Mouse (Mus musculus) left cerebral cortex, adult 2 months (tissue): ENCODE measurements at regions not wholly inside any gene's neighbourhood (a gene's known extent, or its start where the extent isn't known, plus 50 kb on each side); places are given as distances from the start of the nearest gene placed in this dataset.

Experiments
- DNase-seq, 2 experiments: peaks; one replicate each; pipeline ENCODE4 v3.0.0; 2021 to 2022; ENCODE audit warnings: low spot score in 2 of 2, mixed read lengths in 1 of 2; ENCODE audit errors: extremely low spot score in 1 of 2
- H3K27ac ChIP-seq: fragments of 200-600 bp; 2 replicates; pipeline ENCODE4 v1.8.1; 2022
- H3K4me3 ChIP-seq: fragments of 200-600 bp; 2 replicates; pipeline ENCODE4 v1.8.1; 2022
- CTCF ChIP-seq: fragments of 200-600 bp; IDR thresholded peaks from 2 replicates; pipeline ENCODE4 v1.8.1; 2022; ENCODE audit warnings: antibody characterized with exemption, mild to moderate bottlenecking, moderate library complexity
- intact Hi-C: fragments of 180-260 bp; cut with DNase I; formaldehyde crosslinking; loops from one replicate; pipeline ENCODE4 v1.15.1; 2025

DNA sequence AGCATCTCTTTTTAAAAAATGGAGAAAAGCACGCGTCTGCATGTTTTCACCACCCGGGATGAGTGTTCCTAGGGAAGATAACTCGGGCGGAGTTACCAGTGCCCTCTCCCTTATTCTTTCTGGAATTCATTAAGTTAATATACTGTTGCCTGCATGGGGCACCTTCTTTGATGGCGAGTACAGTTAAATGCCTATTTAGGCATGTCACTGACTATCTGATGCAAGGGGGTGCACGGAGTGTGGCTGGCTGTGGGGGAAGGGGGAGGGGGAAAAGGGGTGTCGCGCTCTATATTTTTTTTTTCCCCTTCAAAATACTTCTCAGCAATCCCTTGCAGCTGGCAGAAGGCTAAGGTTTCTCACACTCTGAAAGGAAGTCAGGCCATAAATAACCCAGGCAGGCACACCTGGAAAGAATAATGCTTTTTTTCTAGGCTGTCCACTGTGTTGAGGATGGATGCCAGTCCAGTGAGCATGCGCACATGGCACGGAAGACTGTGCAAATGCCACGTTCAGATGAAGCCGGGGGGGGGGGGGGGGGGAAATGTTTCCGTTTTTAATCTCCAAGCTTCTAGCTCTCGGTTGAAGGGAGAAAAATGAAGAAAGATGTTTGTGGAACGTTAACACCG is 114.8 kb upstream of the Zfhx3 start:
- no peak for DNase-seq
- TF ChIP-seq CTCF: no peak
- intact Hi-C loops: no loop called here
- Histone ChIP-seq H3K4me3 (no peak overlapping the region), H3K27ac (no peak overlapping the region)

DNA sequence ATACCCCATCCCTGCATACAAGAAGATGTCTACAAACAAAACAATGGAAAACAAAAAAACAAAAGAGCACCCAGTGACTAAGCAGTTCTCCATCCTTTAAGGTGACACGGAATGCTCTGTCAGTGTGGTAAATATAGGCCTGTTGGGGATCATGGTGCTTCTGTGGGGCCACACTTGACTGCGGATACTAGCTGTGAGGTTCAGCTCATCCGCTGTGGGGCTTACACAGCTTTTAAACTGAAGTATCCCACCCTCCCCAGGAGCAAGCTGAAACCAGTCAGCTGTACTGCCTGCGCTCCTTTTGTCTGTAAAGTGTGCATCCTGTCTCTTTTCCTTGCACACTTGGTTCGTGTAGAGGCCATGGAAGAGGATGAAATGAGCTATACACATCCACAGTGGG is 113.9 kb upstream of the Zfhx3 start:
- Histone ChIP-seq H3K4me3 (no peak overlapping the region), H3K27ac (no peak overlapping the region)
- DNase-seq: no peak
- no peak for TF ChIP-seq CTCF
- intact Hi-C loops: no loop called here

- TF ChIP-seq CTCF: no peak
- Histone ChIP-seq H3K4me3 (no peak overlapping the region), H3K27ac (no peak overlapping the region)
- DNase-seq: no peak
- intact Hi-C loops: no loop called here
Measured at GRCm38 (mm10) chr8:107833481-107833880, 109.0 kb upstream of the Zfhx3 start.

- intact Hi-C loops: no loop called here
- Histone ChIP-seq H3K27ac (no peak overlapping the region), H3K4me3 (no peak overlapping the region)
- no peak for DNase-seq
- no peak for TF ChIP-seq CTCF
Measured at GRCm38 (mm10) chr8:107846141-107846540, 96.3 kb upstream of the Zfhx3 start.

GRCm38 (mm10) chr8:107851236-107852043 is 91.0 kb upstream of the Zfhx3 start:
- intact Hi-C loops: no loop called here
- DNase-seq: no peak
- H3K4me3 ChIP-seq: no peak overlapping the region
- TF ChIP-seq CTCF: no peak
- H3K27ac ChIP-seq: no peak overlapping the region

DNA sequence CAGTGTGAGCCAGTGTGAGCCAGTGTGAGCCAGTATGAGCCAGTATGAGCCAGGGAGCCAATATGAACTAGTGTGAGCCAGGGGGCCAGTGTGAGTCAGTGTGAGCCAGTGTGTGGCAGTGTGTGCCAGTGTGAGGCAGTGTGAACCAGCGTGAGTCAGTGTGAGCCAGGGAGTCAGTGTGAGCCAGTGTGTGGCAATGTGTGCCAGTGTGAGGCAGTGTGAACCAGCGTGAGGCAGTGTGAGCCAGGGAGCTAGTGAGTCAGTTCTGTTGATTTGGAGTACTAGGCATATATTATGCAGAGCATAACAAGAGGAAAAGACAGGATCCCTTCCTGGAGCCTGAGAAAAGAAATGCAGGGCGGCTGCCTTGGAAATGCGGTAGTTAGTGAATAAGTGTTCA is 82.7 kb upstream of the Zfhx3 start:
- DNase-seq: no peak

DNA sequence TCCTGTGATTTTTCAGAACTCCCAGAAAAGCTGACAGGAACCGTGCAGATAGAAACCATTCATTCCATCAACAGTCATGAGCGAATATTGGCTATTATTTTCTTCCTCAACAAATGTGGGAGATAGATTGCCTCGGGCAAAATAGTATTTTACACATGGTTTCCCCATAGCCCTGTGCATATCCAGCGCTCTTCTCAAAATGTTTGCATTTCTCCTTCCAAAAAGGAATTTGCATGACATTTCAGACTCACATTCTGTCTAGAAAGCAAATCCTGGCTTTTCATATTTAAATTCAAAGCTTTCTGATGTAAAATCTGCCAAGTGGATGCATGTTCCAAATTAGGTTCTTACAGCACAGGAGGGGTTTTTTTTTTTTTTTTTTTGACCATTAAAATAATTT is 82.2 kb upstream of the Zfhx3 start:
- DNase-seq: no peak
- intact Hi-C loops: no loop called here
- Histone ChIP-seq H3K4me3 (no peak overlapping the region), H3K27ac (no peak overlapping the region)
- TF ChIP-seq CTCF: no peak

More for the DNA sequence above, 82.7 kb upstream of the Zfhx3 start:
- no peak for TF ChIP-seq CTCF
- intact Hi-C loops: no loop called here
- Histone ChIP-seq H3K4me3 (no peak overlapping the region), H3K27ac (no peak overlapping the region)

DNA sequence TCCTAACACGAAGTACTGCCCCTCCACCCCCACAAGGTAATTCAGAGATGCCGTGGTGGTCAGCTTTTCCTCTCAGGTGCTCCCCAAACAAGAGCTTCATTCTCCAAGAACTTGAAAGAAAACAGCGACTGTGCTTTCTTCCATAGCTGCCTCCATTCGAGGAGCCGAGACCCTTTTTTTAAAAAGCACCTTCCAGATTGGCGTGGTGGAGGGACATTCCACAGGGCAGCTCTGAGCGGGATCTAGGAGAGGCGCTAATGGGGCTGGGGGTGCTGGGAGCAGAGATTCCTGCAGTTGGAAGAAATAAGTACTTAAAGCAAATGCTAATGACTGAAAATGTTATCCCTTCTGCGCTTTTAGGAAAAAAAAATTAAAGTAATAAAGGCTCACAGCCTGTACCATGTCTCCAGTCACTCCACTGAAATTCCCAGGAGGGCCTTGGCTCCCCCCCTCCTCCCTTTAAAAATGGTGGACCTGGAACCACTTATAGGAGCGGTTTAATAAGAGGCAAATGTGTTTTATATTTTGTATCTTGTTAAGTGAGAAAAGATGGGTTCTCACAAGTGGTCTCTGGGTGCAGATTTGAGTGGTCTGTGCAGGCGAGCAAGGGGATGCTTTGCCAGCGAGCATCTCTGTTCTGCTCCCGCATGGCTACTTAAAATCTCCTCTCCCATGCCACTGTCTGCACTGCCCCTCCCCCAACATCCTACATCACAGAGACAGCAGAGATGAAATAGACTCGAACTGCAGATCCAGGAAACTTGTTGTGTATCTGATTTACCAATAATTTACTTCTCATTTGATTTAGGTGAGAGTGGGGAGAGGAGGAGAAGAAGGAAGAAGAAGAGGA is 77.4 kb upstream of the Zfhx3 start:
- no peak for TF ChIP-seq CTCF
- Histone ChIP-seq H3K4me3 (no peak overlapping the region), H3K27ac (no peak overlapping the region)
- no peak for DNase-seq
- intact Hi-C loops: no loop called here

GRCm38 (mm10) chr8:107865744-107866143 is 76.7 kb upstream of the Zfhx3 start:
- Histone ChIP-seq H3K27ac (no peak overlapping the region), H3K4me3 (no peak overlapping the region)
- intact Hi-C loops: no loop called here
- TF ChIP-seq CTCF: no peak
- DNase-seq: no peak

GRCm38 (mm10) chr8:107871718-107872117 is 70.7 kb upstream of the Zfhx3 start:
- intact Hi-C loops: no loop called here
- no peak for DNase-seq
- TF ChIP-seq CTCF: no peak
- no peak overlapping the region for H3K4me3 ChIP-seq
- no peak overlapping the region for H3K27ac ChIP-seq

DNA sequence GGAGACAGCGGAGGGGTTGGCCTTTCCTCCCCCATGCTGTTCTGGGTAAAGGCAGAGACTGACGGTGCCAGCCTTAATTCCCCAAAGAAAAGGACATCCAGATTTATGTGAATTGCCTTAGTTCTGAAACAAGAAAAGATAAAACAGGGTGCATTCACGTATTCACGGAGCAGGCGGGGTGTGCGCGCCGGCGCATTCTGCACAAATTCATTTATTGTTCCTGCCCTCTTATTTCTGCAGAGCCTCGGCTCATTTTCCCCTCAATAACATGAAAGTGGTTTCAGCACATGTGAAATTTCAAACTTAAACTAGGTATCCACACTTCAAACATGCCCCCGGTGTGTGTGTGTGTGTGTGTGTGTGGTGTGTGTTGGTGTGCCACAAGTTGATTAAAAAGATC is 70.3 kb upstream of the Zfhx3 start:
- H3K27ac ChIP-seq: no peak overlapping the region
- TF ChIP-seq CTCF: no peak
- DNase-seq: no peak
- no peak overlapping the region for H3K4me3 ChIP-seq
- intact Hi-C loops: no loop called here

GRCm38 (mm10) chr8:107876455-107876854 is 66.0 kb upstream of the Zfhx3 start:
- Histone ChIP-seq H3K27ac (no peak overlapping the region), H3K4me3 (no peak overlapping the region)
- no peak for DNase-seq
- intact Hi-C loops: no loop called here
- no peak for TF ChIP-seq CTCF
